Mouse (Mus musculus): ENCODE measurements around the gene Gm17482. TPM values are rescaled to one million over a fixed set of nuclear protein-coding genes. Genes with fewer than 3 reads are reported as not detected.

Gm17482 gene
- not detected in 2 replicates for total RNA-seq (2017)

DNA sequence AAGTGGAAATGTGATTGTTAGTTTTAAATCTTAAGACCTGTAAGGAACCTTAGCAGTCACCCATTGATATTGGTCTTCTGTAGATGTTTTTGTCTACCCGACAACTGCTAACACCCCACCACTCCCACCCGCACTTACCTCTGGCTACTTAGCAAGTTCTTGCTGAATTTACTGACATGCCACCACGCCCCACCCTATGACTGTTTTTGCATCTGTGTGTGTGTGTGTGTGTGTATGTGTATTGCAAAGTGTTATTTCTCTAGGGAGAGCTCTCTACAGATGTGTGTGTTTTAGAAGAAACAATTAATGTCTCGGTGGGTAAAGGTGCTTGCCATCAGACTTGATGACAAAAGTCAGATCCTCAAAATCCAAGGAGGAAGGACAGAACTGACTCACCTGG lies at the start of gene Gm17482:
Gene Gm17482 (plus strand): TSS at position 301 of the 400 bp plus-strand sequence.
- ATAC-seq (replicated peaks in 1 of 2; ENCODE audit: insufficient read depth in 1 of 2, low FRiP score in 2 of 2, low TSS enrichment in 1 of 2, low read depth in 1 of 2, poor library complexity in 2 of 2, severe bottlenecking in 2 of 2): no peak

DNA sequence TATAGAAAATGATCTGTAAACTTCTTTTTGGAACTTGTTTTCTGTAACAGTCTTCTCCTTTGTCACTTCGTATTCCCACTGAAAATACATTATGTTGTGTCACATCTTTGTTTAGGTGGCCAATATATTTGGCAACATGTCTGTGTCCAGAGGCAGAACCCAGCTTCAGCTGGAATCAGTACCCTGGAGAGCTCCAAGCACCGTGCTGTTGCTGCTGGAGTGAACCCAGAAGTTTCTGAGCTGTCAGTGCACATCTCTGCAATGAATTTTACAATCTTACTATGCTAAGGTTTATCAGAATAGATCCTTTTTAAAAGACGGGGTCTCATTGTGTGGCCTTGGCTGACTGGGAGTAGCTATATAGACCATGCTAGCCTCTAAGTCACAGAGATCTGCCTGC lies 48.3 kb upstream of the Gm17482 start:
- ATAC-seq (replicated peaks in 1 of 2; ENCODE audit: insufficient read depth in 1 of 2, low FRiP score in 2 of 2, low TSS enrichment in 1 of 2, low read depth in 1 of 2, poor library complexity in 2 of 2, severe bottlenecking in 2 of 2): 0 out of 4 replicates have a peak, but pooled peaks of 1 of the 2 experiments have one; percentile 45

DNA sequence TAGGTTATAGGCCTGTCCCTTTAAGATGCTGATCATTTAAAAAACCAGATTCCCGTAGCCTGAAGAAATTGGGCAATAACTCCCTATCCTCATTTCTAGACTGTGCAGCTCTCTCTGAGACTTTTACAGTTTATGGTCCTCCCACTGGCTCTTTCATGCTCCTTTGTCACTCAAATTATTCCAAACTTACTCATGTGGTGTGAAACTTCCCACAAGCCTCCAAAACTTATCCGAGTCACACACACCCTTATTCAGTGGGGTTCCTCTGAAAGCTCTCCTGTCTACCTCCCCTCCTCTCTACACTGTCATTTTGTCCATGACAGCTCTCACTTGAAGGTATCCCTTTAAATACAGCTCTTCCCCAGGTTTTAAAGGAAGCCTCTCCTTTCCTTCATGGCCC lies 46.0 kb upstream of the Gm17482 start:
- ATAC-seq (replicated peaks in 1 of 2; ENCODE audit: insufficient read depth in 1 of 2, low FRiP score in 2 of 2, low TSS enrichment in 1 of 2, low read depth in 1 of 2, poor library complexity in 2 of 2, severe bottlenecking in 2 of 2): no peak

DNA sequence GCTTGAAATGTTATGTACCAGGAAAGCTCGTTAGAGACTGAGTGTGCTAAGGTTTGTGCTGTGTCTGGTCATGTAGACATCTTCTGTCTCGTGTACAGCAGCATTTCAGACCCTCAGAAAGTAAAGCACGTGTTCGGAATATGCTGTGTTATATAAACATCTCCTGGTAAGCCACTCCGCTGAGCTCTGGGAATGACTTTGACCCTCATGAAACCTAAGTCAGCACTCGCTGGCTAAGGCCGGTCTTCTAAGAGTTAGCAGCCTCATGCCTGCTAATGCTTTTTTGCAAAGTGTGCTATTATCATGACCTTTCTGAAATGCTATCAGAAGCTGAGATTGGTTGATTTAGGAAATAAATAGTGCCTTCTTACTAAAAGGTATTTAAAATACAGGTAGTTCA lies 36.0 kb upstream of the Gm17482 start:
- no peak for ATAC-seq (replicated peaks in 1 of 2; ENCODE audit: insufficient read depth in 1 of 2, low FRiP score in 2 of 2, low TSS enrichment in 1 of 2, low read depth in 1 of 2, poor library complexity in 2 of 2, severe bottlenecking in 2 of 2)

DNA sequence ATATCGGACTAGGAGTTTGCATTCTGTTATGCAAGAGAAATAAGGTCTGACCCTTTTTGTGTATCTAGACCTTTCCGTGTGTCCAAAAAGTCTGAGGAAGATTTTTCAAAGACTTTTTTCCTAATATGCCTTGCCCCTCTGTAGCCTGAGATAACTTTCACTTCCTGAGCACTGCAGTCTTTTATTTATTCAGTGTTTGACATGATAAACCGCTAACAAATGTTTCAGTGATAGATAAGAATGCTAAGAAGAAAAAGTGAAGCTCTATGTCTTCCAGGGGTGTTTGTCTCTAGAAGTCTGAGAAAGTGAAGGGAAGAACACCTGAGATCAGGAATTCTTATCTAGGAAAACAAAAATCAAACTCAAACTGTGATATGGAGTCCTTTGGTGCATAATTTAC lies 26.4 kb upstream of the Gm17482 start:
- ATAC-seq (replicated peaks in 1 of 2; ENCODE audit: insufficient read depth in 1 of 2, low FRiP score in 2 of 2, low TSS enrichment in 1 of 2, low read depth in 1 of 2, poor library complexity in 2 of 2, severe bottlenecking in 2 of 2): no peak

DNA sequence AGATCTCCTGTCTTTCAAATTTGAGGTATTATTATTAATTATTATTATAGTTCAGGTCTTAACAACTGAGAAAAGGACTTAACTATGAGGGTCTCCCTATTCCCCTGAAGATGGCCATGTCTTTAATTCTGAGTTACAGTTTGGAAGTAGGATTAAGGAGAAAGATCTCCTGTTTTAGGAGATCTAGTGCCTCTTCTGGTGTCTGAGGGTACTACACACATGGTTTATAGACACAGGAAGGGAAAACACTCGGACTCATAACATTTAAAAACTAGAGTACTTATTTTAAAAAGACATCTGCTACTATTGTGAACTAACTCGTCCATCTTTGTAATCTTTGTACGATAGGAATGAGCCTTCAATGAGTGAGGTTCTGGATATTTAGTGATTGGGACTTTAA lies 24.1 kb upstream of the Gm17482 start:
- ATAC-seq (replicated peaks in 1 of 2; ENCODE audit: insufficient read depth in 1 of 2, low FRiP score in 2 of 2, low TSS enrichment in 1 of 2, low read depth in 1 of 2, poor library complexity in 2 of 2, severe bottlenecking in 2 of 2): no peak

DNA sequence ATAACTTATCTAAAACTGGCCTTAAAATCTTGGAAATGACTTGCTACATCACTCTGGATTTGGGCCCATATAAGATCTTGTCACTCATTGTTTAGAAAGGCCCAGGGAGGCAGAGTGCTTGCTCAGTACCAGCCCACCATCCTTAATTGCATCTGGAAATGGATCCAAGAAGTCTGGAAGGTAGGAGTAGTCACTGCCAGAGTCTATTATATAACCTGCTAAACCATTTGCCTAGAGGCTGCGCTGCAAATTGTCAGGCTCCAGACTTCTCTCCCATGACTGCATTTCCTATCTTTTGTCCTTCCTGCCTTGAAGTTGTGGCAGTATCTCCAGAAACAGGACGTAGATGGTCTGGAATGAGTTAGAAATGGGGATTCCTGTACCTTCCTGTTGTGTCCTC lies 17.0 kb upstream of the Gm17482 start:
- no peak for ATAC-seq (replicated peaks in 1 of 2; ENCODE audit: insufficient read depth in 1 of 2, low FRiP score in 2 of 2, low TSS enrichment in 1 of 2, low read depth in 1 of 2, poor library complexity in 2 of 2, severe bottlenecking in 2 of 2)

DNA sequence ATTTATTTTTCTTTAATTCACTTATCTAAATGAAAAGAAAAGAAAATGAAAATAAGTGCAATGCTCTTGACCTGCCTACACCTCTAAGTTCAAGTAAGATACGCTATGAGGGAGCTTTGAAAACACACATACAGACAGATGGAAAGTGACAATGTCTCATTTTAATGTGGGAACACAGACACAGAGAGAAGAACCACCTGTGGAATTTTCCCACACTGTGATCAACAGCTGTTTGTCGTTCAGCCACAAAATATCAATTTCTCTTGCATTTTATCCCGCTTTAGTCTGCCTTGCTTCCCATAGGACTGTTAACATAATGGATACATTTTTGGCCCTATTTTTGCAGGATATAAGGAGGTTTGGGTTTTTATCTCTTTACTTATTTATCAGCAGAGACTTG lies 16.3 kb upstream of the Gm17482 start:
- no peak for ATAC-seq (replicated peaks in 1 of 2; ENCODE audit: insufficient read depth in 1 of 2, low FRiP score in 2 of 2, low TSS enrichment in 1 of 2, low read depth in 1 of 2, poor library complexity in 2 of 2, severe bottlenecking in 2 of 2)

DNA sequence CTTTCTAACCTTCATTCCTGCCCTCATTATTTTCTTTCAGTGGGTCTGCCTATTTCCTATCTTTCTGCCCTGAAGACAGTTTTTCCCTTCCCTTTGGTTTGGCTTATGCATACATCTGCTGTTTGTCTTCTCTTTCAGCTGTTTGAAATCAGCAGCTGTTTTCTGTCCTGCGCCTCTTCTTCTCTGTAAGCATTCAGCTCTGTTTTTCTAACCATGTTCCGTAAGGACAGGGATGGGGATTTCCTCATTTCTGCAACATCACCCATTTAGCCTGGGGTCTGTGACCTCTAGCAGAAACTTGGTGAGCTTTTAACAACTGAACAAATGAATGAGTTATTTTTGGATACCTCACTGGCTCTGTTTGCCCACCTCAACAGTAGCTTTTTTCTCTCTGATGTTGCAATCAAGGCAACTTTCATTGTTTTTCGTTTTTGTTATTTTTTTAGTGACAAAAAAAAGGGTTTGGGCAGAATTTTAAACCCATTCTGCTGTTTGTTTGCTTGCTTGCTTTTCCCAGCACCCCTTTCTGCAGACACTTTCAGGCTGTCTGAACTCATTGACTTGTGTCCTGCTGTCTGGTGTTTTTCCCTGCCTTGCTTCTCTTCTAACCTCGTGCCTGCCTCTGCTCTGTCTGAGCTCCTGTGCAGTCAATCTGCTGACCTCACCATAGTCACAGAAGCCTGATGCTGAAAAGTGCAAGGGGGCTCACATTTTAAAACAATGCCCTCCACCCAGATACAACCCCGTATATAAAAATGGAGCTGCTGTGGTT lies 14.8 kb upstream of the Gm17482 start:
- no peak for ATAC-seq (replicated peaks in 1 of 2; ENCODE audit: insufficient read depth in 1 of 2, low FRiP score in 2 of 2, low TSS enrichment in 1 of 2, low read depth in 1 of 2, poor library complexity in 2 of 2, severe bottlenecking in 2 of 2)

DNA sequence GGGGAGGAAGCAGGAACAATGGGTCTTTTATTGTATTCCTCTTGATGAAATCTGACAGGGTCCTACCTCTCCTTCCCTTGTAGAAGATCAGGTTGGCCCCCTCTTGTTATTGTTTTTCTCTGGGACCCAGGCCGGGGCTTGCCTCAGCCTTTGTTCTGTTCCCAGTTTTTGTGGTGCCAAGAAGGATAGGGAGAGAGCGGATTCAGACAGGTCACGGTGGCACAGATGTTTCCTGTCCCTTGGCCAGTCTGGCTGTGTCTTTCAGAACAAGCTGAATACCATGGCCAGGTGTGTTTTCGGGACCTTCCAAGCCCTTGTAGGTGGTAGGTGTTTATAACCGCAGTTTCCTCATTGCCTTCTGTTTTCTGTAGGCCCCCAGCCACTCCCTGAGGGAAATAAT lies 14.0 kb upstream of the Gm17482 start:
- ATAC-seq (replicated peaks in 1 of 2; ENCODE audit: insufficient read depth in 1 of 2, low FRiP score in 2 of 2, low TSS enrichment in 1 of 2, low read depth in 1 of 2, poor library complexity in 2 of 2, severe bottlenecking in 2 of 2): 0 out of 4 replicates have a peak, but pooled peaks of 1 of the 2 experiments have one; percentile 22

DNA sequence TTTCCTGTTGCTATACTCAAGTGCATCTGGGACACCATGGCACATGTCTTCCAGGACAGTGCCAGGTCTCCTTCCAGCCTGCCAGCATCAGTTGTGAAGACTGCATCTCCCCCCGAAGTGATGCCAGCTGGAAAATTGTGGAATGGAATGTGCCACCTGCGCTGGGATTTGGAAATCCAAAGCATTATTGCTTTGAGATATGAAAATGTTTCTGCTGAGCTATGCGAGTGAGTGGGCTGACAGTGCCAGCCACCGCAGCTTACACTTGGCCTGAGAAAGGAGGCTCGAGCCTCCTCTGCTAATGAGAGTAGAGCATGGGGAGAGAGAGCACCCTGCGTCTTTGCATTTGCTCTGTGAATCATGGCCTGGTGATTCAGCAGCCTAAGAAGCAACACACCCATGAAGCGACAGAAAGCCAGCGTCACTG lies 5.9 kb upstream of the Gm17482 start:
- ATAC-seq (replicated peaks in 1 of 2; ENCODE audit: insufficient read depth in 1 of 2, low FRiP score in 2 of 2, low TSS enrichment in 1 of 2, low read depth in 1 of 2, poor library complexity in 2 of 2, severe bottlenecking in 2 of 2): no peak

DNA sequence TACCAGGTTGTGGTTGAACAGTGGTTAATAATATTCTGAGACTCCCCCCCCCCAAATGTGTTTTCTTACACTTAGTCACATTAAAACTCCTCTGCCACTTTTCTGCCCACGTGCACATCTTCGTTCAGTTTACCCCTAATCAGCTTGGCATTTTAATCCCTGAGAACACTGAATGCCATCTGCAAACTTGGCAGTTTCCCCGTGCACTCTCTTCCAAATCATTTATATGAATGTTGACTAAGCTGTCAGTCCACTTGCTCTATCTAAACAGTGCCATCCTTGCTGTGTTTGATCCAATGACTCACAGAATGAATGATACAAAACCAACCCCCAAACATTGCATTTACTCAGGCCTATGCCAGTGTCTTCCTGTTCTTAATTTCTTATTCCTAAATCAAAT lies 1.6 kb upstream of the Gm17482 start:
- no peak for ATAC-seq (replicated peaks in 1 of 2; ENCODE audit: insufficient read depth in 1 of 2, low FRiP score in 2 of 2, low TSS enrichment in 1 of 2, low read depth in 1 of 2, poor library complexity in 2 of 2, severe bottlenecking in 2 of 2)

DNA sequence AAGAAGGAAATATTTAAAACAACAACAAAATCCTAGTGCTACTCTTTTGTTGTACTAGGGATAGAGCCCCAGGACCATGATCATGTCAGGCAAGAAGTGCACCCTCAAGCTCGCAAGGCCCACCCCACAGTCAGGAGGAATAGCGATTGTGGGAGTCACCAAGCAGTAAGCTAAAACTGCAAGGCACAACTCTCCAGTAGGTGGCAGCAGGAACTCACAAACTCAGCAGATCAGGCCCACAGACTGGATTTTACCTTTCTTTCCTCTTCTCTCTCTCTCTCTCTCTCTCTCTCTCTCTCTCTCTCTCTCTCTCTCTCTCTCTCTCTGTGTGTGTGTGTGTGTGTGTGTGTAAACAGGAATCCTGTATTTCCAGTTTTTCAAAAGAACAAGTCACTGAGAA lies 386 bp downstream of the Gm17482 start:
- ATAC-seq (replicated peaks in 1 of 2; ENCODE audit: insufficient read depth in 1 of 2, low FRiP score in 2 of 2, low TSS enrichment in 1 of 2, low read depth in 1 of 2, poor library complexity in 2 of 2, severe bottlenecking in 2 of 2): peak; percentile 75 to 85

DNA sequence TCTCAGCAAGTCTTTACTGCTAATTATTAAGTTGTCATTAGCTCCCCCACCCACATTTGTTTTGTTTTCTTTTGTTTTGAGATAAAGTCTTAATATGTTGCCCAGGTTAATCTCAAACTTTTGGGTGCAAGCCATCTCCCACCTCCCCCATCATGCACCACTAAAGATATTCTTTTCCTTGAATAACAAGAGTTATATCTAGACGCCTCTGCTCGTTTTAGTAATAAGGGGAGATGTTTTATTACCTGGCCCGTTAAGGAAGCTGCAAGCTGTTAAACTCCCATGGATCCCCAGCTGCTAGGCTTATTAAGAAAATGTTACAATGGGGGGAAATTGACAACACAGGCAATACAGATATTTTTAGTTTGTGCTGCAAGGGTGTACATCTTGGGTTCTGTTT lies 3.4 kb downstream of the Gm17482 start:
- no peak for ATAC-seq (replicated peaks in 1 of 2; ENCODE audit: insufficient read depth in 1 of 2, low FRiP score in 2 of 2, low TSS enrichment in 1 of 2, low read depth in 1 of 2, poor library complexity in 2 of 2, severe bottlenecking in 2 of 2)

DNA sequence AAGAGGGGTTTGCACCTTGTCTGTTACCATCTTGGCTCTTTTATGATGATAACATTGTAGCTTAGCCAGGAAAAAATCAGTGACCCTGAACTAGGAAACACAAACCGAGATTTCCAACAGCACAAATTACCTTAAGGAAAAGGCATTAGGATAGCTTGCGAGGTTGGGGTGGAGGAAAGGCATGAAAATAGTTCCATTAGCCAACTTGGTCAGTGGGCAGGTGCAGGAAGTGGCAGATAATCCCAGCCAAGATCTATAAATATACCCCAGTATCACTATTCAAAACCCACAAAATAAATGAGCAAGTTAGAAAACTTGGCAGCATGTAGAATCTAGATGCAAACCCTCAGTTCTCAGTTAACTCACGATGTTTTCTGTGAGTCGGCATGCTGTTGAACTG lies 4.7 kb downstream of the Gm17482 start:
- no peak for ATAC-seq (replicated peaks in 1 of 2; ENCODE audit: insufficient read depth in 1 of 2, low FRiP score in 2 of 2, low TSS enrichment in 1 of 2, low read depth in 1 of 2, poor library complexity in 2 of 2, severe bottlenecking in 2 of 2)

DNA sequence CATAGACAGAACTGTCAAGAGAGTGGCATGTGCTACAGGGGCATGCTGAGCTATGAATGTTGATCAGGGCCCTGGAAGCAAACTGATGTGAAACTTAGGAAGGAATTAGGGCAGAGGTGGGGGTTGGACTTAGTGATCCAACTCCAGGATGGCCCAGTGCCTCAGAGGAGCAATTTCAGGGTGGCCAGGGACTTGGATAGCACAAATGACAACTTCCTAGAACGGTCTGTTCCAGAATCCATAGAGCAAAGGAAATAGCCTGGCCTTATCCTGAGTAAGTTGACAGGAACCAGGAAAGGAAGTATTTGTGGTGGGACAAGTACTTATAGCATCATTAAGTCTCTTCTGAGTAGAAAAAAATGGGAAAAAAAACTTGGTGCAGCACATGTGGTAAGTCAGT lies 5.4 kb downstream of the Gm17482 start:
- no peak for ATAC-seq (replicated peaks in 1 of 2; ENCODE audit: insufficient read depth in 1 of 2, low FRiP score in 2 of 2, low TSS enrichment in 1 of 2, low read depth in 1 of 2, poor library complexity in 2 of 2, severe bottlenecking in 2 of 2)

DNA sequence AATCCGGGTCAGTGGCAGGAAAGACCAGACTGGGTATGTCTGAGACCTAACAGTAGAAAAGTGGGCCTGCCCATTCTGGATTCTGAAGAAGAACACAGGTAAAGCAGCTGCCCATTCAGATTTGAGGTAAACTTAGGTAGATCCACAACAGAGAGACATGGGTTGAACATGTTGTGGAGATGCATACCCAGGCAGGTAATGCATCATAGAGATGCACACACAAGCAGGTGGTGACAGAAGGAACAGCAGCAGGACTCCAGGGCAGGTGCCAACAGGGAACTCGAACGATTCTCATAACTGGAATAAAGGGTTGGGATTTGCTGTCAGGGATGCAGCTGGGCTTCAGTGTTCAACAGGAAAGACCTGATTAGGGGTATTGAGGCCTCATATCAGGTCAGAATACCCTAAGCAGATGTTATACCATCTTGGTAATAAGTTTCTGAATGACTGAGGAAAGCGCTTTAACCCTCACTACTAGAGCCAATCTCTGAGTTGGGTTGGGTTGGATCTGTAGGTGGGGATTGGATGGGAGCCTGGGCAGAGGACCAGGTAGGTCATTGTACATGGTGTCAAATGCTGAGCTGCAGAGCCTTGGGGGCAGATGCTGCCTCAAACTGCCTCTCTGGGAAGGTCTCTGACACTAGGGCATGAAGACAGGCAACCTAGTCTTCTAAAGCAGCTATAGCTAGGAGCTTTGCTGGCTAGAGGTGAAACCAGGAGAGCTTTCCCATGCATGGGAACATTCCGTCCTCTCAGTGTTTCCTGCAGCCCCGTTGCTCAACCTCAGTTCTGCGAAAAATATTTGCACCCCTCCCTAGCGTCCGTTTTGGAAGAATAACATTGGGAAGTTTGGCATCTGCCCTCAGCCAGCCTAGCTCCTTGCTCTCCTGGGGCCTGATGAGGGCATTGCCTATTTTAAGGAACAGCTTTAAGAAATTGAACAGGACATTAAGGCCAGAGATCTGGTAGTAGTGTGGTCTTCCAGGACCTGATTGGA lies 11.2 kb downstream of the Gm17482 start:
- ATAC-seq (replicated peaks in 1 of 2; ENCODE audit: insufficient read depth in 1 of 2, low FRiP score in 2 of 2, low TSS enrichment in 1 of 2, low read depth in 1 of 2, poor library complexity in 2 of 2, severe bottlenecking in 2 of 2): no peak

DNA sequence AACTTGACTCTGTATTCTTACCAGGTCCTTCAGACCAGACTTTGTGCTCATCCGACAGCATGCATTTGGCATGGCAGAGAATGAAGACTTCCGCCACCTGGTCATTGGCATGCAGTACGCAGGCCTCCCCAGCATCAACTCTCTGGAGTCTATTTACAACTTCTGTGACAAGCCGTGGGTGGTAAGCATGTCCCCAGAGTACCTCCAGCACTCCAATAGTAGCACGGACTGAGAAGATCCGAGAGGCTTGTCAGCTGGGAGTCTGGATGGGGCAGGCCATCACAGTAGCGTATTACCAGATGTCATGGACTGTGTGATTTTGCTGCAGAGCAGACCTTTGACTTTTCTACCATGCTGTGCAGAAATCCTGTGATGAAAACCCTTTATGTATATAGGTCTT lies 12.2 kb downstream of the Gm17482 start:
- no peak for ATAC-seq (replicated peaks in 1 of 2; ENCODE audit: insufficient read depth in 1 of 2, low FRiP score in 2 of 2, low TSS enrichment in 1 of 2, low read depth in 1 of 2, poor library complexity in 2 of 2, severe bottlenecking in 2 of 2)
